Mouse (Mus musculus): ENCODE measurements around the gene Myo3b.

GRCm38 (mm10) chr2:70291063-70291462 is 252.1 kb downstream of the Myo3b start:
- TF ChIP-seq CTCF (IDR thresholded peaks at IDR 0.05; ENCODE audit: low read depth) (no peak), EP300 (IDR thresholded peaks at IDR 0.05; ENCODE audit: low read depth) (no peak)

All from liver, embryonic 14.5 days (tissue).